Mouse (Mus musculus) gonadal fat pad, adult 2 months (tissue): ENCODE measurements around the gene Gria1. TPM values are rescaled to one million over a fixed set of nuclear protein-coding genes. Genes with fewer than 3 reads are reported as not detected.

Experiments
- DNase-seq: peaks from one replicate; pipeline ENCODE4 v3.0.0-alpha.2; 2012; ENCODE audit warnings: low read depth
- polyA plus RNA-seq: library from polyadenylated mRNA; depleted of rRNA; stranded (reverse); fragments of >200 nt; gene quantifications from 2 replicates; pipeline ENCODE4 v1.2.3, GENCODE M21; 2012

Gria1 gene
- polyA plus RNA-seq, 1 experiment, result 0.55 TPM

DNA sequence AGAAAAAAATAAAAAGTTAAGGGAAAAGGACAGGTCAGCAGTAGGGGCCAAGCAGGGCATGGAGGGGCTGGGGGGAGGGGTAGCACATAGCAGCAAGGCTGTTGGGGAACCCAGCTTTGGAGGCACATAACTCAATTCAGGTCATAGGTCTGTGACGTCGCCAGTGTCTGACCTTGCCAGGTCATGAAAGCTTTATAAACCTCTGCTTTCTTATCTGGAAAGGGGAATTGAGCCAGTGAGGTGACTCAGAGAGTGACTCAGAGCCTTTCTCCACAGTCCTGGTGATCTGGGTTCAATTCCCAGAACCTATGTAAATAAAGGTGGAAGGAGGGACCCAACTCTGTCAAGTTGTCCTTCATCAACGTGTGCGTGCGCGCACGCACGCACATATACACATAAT, 286.2 kb downstream of the Gria1 start:
- no peak for DNase-seq

DNA sequence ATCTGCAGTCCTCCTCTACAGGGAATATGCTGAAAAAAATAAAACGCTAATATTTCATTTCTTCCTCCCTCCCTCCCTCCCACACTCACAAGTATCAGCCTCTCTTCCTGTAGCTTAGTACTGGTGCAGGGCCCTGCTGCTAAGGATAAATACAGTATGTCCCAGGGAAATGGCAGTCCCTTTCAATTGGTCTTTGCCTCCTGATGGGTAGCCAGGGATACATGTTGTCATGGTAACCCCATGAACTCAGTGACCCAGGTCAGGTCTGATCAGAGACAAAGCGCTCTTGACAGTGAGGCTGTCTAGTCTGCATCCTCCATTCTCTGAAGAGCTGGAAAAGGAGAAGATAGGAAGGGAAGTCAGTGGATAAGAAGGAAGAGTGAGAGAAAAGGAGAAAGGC, 287.1 kb downstream of the Gria1 start:
- no peak for DNase-seq

DNA sequence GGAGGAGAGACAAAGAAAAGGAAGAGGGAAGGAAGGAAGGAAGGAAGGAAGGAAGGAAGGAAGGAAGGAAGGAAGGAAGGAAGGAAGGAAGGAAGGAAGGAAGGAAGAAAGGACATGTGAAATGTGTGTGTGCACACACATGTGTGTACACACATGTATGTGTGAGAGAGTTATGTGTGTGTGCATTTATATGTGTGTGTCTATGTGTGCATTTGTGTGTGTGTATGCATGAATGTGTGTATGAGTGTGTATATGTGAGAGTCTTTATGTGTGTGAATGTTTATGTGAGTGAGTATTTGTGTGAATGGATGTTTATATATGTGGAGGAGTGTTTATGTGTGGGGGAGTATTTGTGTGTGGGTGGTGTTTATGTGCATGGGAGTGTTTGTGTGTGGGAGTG, 287.5 kb downstream of the Gria1 start:
- no peak for DNase-seq

DNA sequence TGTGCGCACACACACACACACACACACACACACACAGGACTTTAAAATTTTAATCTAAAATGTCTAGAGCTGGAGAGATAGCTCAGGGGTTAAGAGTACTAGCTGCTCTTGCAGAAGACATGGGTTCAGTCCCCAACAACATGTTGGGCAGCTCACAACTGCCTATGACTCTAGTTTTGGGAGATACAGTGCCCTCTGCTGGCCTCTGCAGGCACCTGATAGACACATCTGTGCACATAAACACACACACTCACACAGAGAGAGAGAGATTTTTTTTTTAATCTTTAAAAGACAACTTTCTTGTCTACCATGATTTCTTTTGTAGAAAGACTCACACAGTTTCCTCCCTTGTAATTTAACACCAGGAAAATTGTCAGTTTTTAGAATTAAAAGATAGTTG, 292.4 kb downstream of the Gria1 start:
- DNase-seq, result no peak

DNA sequence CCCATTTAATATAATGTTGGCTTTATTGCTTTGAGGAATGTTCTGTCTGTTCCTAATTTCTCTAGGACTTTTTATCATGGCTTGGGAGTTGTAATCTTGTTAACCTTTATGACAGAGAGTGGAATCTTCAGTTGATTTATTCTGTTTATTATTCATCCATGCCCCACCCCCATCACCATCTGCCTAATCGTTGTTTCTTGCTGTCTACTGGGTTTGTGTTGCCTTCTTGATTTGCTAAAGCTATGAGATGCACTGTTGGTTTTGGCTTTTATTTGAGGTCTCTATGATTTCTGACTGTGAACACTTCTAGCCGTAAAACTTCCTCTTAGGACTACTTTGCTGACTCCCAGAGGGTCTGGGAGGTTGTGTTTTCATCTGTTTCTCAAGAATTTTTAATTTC, 294.9 kb downstream of the Gria1 start:
- DNase-seq, result no peak

DNA sequence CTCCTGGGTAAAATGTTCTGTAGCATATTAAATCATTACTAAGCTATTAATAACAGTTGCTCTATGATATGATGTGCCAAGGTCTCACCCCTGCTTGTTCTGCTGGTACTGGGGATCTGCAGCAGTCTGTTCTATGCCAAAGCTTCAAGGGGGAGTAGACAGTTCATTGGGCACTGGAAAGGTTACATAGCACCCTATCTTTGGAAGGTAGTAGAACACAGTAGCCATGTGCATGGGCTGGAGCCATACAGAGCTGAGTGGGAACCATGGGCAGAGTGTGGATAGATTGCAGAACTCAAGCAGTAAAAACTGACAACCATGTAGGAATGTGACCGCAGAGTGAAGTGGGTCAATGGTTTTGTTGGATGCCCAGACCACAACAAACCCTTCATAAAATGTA, 295.7 kb downstream of the Gria1 start:
- DNase-seq, result no peak

DNA sequence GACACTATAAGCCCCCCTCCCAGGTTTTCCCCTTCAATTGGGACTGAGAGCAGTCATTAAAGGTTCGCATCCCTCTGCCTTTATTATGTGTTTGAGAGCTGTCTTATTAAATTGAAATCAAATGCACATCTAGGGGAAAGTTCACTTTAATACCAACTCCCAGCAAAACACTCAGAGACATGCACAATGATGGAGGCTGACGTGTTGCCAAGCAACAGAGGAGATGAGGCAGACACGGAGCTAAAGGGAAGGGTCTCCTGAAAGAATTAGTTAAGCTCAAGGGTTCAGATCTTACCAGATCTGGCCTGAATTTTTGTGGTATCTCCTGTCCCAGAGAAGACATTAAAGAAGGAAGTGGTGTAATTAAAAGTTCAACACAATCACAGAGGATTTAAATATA, 305.9 kb downstream of the Gria1 start:
- DNase-seq, result no peak

DNA sequence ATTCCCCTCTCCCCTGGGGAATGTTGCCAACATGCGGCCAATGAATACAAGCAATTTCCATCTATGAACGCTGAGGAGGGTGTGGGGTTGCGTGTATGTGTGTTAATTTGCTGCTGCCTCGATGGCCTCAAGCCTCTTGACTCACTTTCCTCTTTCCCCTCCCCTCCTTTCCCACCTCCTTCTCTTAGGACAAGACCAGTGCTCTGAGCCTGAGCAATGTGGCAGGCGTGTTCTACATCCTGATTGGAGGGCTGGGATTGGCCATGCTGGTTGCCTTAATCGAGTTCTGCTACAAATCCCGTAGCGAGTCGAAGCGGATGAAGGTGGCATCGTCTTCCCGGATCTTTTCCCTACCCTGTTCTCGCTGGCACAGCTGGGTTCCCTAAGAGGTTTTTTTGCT, 306.3 kb downstream of the Gria1 start:
- DNase-seq, result no peak

DNA sequence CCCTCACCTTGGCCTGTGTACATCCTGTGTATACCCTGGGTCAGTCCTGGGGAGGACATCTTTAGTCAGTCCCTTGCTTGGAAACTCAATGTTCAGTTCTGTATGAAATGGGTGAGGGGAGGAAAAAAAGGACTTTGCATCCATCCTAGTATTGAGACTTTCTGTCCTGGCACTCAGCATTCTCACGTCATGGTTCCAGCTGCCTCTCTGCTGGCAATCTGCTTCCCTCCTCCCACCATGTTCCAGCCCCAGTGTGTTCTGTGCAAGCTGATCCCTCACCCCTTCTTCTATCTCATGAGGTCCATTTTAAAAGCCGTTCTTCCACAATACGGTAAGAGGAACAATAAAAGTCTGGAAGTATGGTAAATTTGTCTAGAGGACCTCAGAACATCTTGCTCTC, 308.2 kb downstream of the Gria1 start:
- DNase-seq, result no peak

DNA sequence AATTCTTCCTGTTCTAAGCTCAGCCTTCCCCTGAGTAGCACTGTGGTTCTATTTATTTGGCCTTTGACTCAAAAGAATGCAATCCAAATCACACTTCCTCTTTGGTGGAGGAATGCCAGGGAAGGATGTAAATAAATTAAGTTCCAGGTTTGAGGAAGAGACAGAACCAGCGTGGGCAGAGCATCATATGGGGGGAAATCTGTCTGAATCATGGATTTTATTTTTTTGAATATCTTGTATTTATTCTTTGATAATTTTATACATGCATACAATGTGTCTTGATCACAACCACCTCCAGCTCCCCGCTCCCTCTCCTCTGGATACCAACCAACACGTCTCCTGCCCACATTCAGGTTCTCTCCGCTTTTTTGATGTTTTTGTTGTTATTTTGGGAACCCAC, 312.9 kb downstream of the Gria1 start:
- DNase-seq, result no peak
